In the genomic region with DNA sequence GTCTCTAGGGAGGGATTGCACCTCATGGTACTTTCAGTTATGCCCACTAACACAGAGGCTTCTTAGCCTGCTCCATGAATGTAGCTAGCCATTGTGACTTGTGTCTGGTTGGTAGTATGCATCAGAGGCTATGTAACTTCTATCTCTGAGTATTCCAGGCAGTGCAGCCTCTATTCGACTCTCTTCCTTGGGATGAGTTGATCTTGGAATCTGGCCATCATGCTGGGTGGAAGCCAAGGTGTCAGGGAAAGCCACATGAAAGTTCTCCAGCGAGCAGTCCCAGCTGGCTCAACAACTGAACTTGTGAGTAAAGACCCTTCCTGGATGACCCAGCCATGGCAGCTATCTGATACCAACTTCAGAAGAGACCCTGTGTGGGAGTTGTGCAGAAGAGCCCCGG, we compare ENCODE assay signal across 8 mouse cellular contexts.
A peak's percentile ranks its signal among the peaks of the same experiment; 100 is the strongest.
DNase-seq lines count a peak whose midpoint lies in the region; ATAC-seq and TF ChIP-seq lines count a peak whose summit lies in the region.
"Had no signal": no experiment of that assay in that cellular context is flagged by ENCODE, and none has a peak within 500 bp of the region (broad histone marks: within the 10 kb centered on the region; RNA-seq: fewer than 3 reads in every experiment).

No protein-coding gene starts in this region.

- H3K4me3 ChIP-seq in heart, adult 2 months: no peak overlapping the region
- no peak overlapping the region for H3K4me3 ChIP-seq in hindbrain, embryonic 14.5 days (replicated peaks; ENCODE audit: low read length)
- H3K4me3 ChIP-seq: myocyte had no signal

- 21% methylated on average over 3 of the region's 3 CpGs for WGBS in heart, adult 2 months
- WGBS in hindbrain, embryonic 14.5 days: 71% methylated on average over 3 of the region's 3 CpGs

- H3K9ac ChIP-seq in heart, adult 2 months (ENCODE audit: low read depth, low read length): no peak overlapping the region
- no peak overlapping the region for H3K9ac ChIP-seq in hindbrain, embryonic 14.5 days

- H3K4me2 ChIP-seq in hindbrain, embryonic 14.5 days (replicated peaks): no peak overlapping the region

- no peaks in the 10 kb centered on the region for H3K27me3 ChIP-seq in heart, adult 2 months (ENCODE audit: control insufficient read depth, insufficient read depth, low read length)
- H3K27me3 ChIP-seq in hindbrain, embryonic 14.5 days (ENCODE audit: control insufficient read depth, insufficient read depth, low read length): no peaks in the 10 kb centered on the region

- no peak for TF ChIP-seq CTCF in heart, adult 2 months (IDR thresholded peaks at IDR 0.05)

- no peak for TF ChIP-seq EP300 in heart, adult 2 months (IDR thresholded peaks at IDR 0.05; ENCODE audit: insufficient read depth, low read depth, low read length)

- H3K27ac ChIP-seq in heart, adult 2 months: no peak overlapping the region
- no peak overlapping the region for H3K27ac ChIP-seq in hindbrain, embryonic 14.5 days

- H3K36me3 ChIP-seq in heart, adult 2 months (ENCODE audit: control insufficient read depth, insufficient read depth, low read length): no peaks in the 10 kb centered on the region
- no peaks in the 10 kb centered on the region for H3K36me3 ChIP-seq in hindbrain, embryonic 14.5 days (replicated peaks; ENCODE audit: control insufficient read depth, insufficient read depth)

- no peak for TF ChIP-seq POLR2A in heart, adult 2 months (IDR thresholded peaks at IDR 0.05; ENCODE audit: insufficient read depth, low read depth, low read length)

- H3K4me1 ChIP-seq in heart, adult 2 months (ENCODE audit: control insufficient read depth, insufficient read depth, low read length): no peaks in the 10 kb centered on the region
- no peaks in the 10 kb centered on the region for H3K4me1 ChIP-seq in hindbrain, embryonic 14.5 days (replicated peaks; ENCODE audit: control insufficient read depth, insufficient read depth, low read length)

- H3K9me3 ChIP-seq in hindbrain, embryonic 14.5 days (ENCODE audit: control insufficient read depth, low read length): no peaks in the 10 kb centered on the region

- H3K79me2 ChIP-seq in heart, adult 2 months (replicated peaks; ENCODE audit: control insufficient read depth, insufficient read depth, low read length): no peaks in the 10 kb centered on the region

- ATAC-seq in hindbrain, embryonic 14.5 days (ENCODE audit: low FRiP score): no peak

- DNase-seq in 3T3-L1 (ENCODE audit: low read depth, low spot score) (peak; percentile 32), adipocyte (ENCODE audit: low spot score) (peak; percentile 58)
- peak; percentile 58 to 61 for DNase-seq in heart, adult 2 months
- peak; percentile 80 to 85 for DNase-seq in kidney, postnatal 25 days
- peak; percentile 33 for DNase-seq in urinary bladder, postnatal 10 days (ENCODE audit: low spot score)
- DNase-seq in hindbrain, embryonic 14.5 days (ENCODE audit: low spot score): no peak
- DNase-seq in left cerebral cortex, adult 9 months (ENCODE audit: low spot score in 2 of 2): no peak

- intact Hi-C loops in heart, adult 2 months (cut with DNase I): no loop called here

Comparison
In these comparisons a context has a peak if more than half of its experiments do, and no peak if none do; other contexts are left out.
1. DNase-seq: peak in 3T3-L1 (single experiment), adipocyte (single experiment), heart, adult 2 months (2 of 2), kidney, postnatal 25 days (2 of 2) and urinary bladder, postnatal 10 days (single experiment); none in hindbrain, embryonic 14.5 days (single experiment) and left cerebral cortex, adult 9 months (0 of 2).